Mouse (Mus musculus) midbrain, postnatal 0 days (tissue): ENCODE results near the gene Sparcl1. TPM values are rescaled to one million over a fixed set of nuclear protein-coding genes. Genes with fewer than 3 reads are reported as not detected.

Experiments
- ATAC-seq: fragments of 200-750 bp; cut with Nextera tagmentation; 2 replicates; pipeline ENCODE4 v1.8.0; 2017; ENCODE audit warnings: moderate number of reproducible peaks, mild to moderate bottlenecking, moderate TSS enrichment, moderate library complexity; ENCODE audit not compliant: low FRiP score
- DNase-seq: peaks from one replicate; pipeline ENCODE4 v3.0.0-alpha.2; 2015; ENCODE audit warnings: low spot score
- H3K27ac ChIP-seq: fragments of 300-500 bp; sonication (generic); 2 replicates; pipeline ENCODE4 v1.5.1; 2014; ENCODE audit warnings: low read depth, mild to moderate bottlenecking, low read length, mixed read lengths
- H3K27me3 ChIP-seq: fragments of 300-500 bp; sonication (generic); 2 replicates; pipeline ENCODE4 v1.6.1; 2014; ENCODE audit warnings: low read length, control low read depth, mixed read lengths; ENCODE audit not compliant: insufficient read depth
- H3K36me3 ChIP-seq: fragments of 300-500 bp; sonication (generic); 2 replicates; pipeline ENCODE4 v1.6.1; 2014; ENCODE audit warnings: low read length, control low read depth, mixed read lengths; ENCODE audit not compliant: insufficient read depth
- H3K4me1 ChIP-seq: fragments of 300-500 bp; sonication (generic); 2 replicates; pipeline ENCODE4 v1.6.1; 2014; ENCODE audit warnings: mild to moderate bottlenecking, control low read depth, antibody characterized with exemption, low read length, mixed read lengths; ENCODE audit not compliant: insufficient read depth
- H3K4me2 ChIP-seq: fragments of 300-500 bp; sonication (generic); 2 replicates; pipeline ENCODE4 v1.6.1; 2014; ENCODE audit warnings: low read depth, mild to moderate bottlenecking, low read length, mixed read lengths; ENCODE audit not compliant: poor library complexity, severe bottlenecking
- H3K4me3 ChIP-seq: fragments of 300-500 bp; sonication (generic); 2 replicates; pipeline ENCODE4 v1.5.1; 2014; ENCODE audit warnings: low read depth, mild to moderate bottlenecking, low read length, moderate library complexity
- H3K9ac ChIP-seq: fragments of 300-500 bp; sonication (generic); replicated peaks from 2 replicates; pipeline ENCODE4 v1.6.1; 2014; ENCODE audit warnings: mild to moderate bottlenecking, low read length, moderate library complexity, mixed read lengths; ENCODE audit not compliant: poor library complexity, severe bottlenecking
- H3K9me3 ChIP-seq: fragments of 300-500 bp; sonication (generic); 2 replicates; pipeline ENCODE4 v1.6.1; 2016; ENCODE audit warnings: low read length, control low read depth
- CTCF ChIP-seq: IDR thresholded peaks from 2 replicates; pipeline ENCODE4 v1.5.1; 2016; ENCODE audit warnings: antibody characterized with exemption, mild to moderate bottlenecking
- WGBS: fragments of 180-500 bp; shearing (Covaris S2); extraction: QIAGEN DNeasy Blood & Tissue Kit; methylation state at CpG from one replicate; pipeline ENCODE4 v1.1.7; 2014; 5-methylcytosine and 5-hydroxymethylcytosine counted together
- polyA plus RNA-seq: library from polyadenylated mRNA; unstranded; fragments of >200 nt; fragmentation: Nextera tagmentation; extraction: Ambion mirVana; gene quantifications from 2 replicates; pipeline ENCODE4 v1.2.1, GENCODE M21; 2015
- total RNA-seq: library from RNA; depleted of rRNA; stranded (reverse); fragments of >200 nt; gene quantifications from 2 replicates; pipeline ENCODE4 v1.2.3, GENCODE M21; 2014

The Sparcl1 gene
- total and polyA plus RNA-seq, 2 experiments from 2014 or later: 358 to 529 TPM

GRCm38 (mm10) chr5:104108879-104109369 lies 4.6 kb downstream of the Sparcl1 start:
- Histone ChIP-seq H3K4me3 (no peak overlapping the region), H3K9me3 (no peaks in the 10 kb centered on the region), H3K27ac (peak overlapping the region; percentile 80), H3K4me2 (peak overlapping the region; percentile 39), H3K4me1 (peaks cover 23% of the 10 kb centered on the region; the same call in 1 of the 2 replicates), H3K27me3 (no peaks in the 10 kb centered on the region), H3K36me3 (no peaks in the 10 kb centered on the region), H3K9ac (peak overlapping the region; percentile 42; the same call in 1 of the 2 replicates)
- ATAC-seq (peak; percentile 68), DNase-seq (peak; percentile 84)
- 8% methylated on average over 18 of the region's 18 CpGs for WGBS
- TF ChIP-seq CTCF: no peak

GRCm38 (mm10) chr5:104108127-104108875 lies 5.2 kb downstream of the Sparcl1 start:
- Histone ChIP-seq H3K27ac (peak overlapping the region; percentile 80), H3K9ac (peak overlapping the region; percentile 42; the same call in 1 of the 2 replicates), H3K4me2 (peak overlapping the region; percentile 39), H3K4me1 (peaks cover 17% of the 10 kb centered on the region; the same call in 1 of the 2 replicates), H3K9me3 (no peaks in the 10 kb centered on the region), H3K36me3 (no peaks in the 10 kb centered on the region), H3K27me3 (no peaks in the 10 kb centered on the region), H3K4me3 (no peak overlapping the region)
- TF ChIP-seq CTCF: no peak
- DNase-seq (peak; percentile 75), ATAC-seq (peak; percentile 28)
- WGBS: 44% methylated on average over 11 of the region's 11 CpGs

GRCm38 (mm10) chr5:104104111-104104510 lies 9.4 kb downstream of the Sparcl1 start:
- peaks cover 2% of the 10 kb centered on the region; the same call in 1 of the 2 replicates for H3K4me1 ChIP-seq
- H3K4me2 ChIP-seq: no peak overlapping the region
- no peak overlapping the region for H3K9ac ChIP-seq
- no peak for TF ChIP-seq CTCF
- DNase-seq (no peak), ATAC-seq (no peak)
- 63% methylated on average over 2 of the region's 2 CpGs for WGBS
- no peaks in the 10 kb centered on the region for H3K9me3 ChIP-seq
- H3K4me3 ChIP-seq: no peak overlapping the region
- H3K27ac ChIP-seq: no peak overlapping the region
- no peaks in the 10 kb centered on the region for H3K36me3 ChIP-seq
- no peaks in the 10 kb centered on the region for H3K27me3 ChIP-seq

- no peak for DNase-seq
- Histone ChIP-seq H3K4me3 (no peak overlapping the region), H3K9ac (no peak overlapping the region), H3K36me3 (no peaks in the 10 kb centered on the region), H3K27me3 (no peaks in the 10 kb centered on the region), H3K9me3 (no peaks in the 10 kb centered on the region), H3K4me2 (no peak overlapping the region), H3K27ac (no peak overlapping the region), H3K4me1 (0 out of 2 replicates have a peak, but pooled peaks cover under 1% of the 10 kb centered on the region)
- no peak for TF ChIP-seq CTCF
- 83% methylated on average over 4 of the region's 4 CpGs for WGBS
- no peak for ATAC-seq
Observed at GRCm38 (mm10) chr5:104103171-104103570, 10.4 kb downstream of the Sparcl1 start.

- Histone ChIP-seq H3K9ac (no peak overlapping the region), H3K27me3 (no peaks in the 10 kb centered on the region), H3K4me2 (no peak overlapping the region), H3K27ac (0 out of 2 replicates have a peak overlapping the region, but pooled peaks have one; percentile 0), H3K36me3 (no peaks in the 10 kb centered on the region), H3K9me3 (no peaks in the 10 kb centered on the region), H3K4me3 (no peak overlapping the region), H3K4me1 (no peaks in the 10 kb centered on the region)
- peak; percentile 73 for ATAC-seq
- 12% methylated on average over 10 of the region's 10 CpGs for WGBS
- TF ChIP-seq CTCF: no peak
- peak; percentile 73 for DNase-seq
Observed at GRCm38 (mm10) chr5:104101678-104102531, 11.6 kb downstream of the Sparcl1 start.
